ENCODE assay signal across 19 mouse cellular contexts in genomic region chr2:152775357-152775756, GRCm38 (mm10). TPM values are rescaled to one million over a fixed set of nuclear protein-coding genes. Genes with fewer than 3 reads are reported as not detected.
DNase-seq lines count a peak whose midpoint lies in the region; ATAC-seq lines count a peak whose summit lies in the region.
"Had no signal": no experiment of that assay in that cellular context is flagged by ENCODE, and none has a peak within 500 bp of the region (broad histone marks: within the 10 kb centered on the region; RNA-seq: fewer than 3 reads in every experiment).

No protein-coding gene starts in this region.

- H3K4me2 ChIP-seq in forebrain, embryonic 15.5 days (replicated peaks), result no peak overlapping the region
- H3K4me2 ChIP-seq: embryonic facial prominence, embryonic 15.5 days; hindbrain, embryonic 13.5 days; neural tube, embryonic 15.5 days had no signal

- no peaks in the 10 kb centered on the region for H3K9me3 ChIP-seq in forebrain, embryonic 15.5 days
- H3K9me3 ChIP-seq: embryonic facial prominence, embryonic 15.5 days; heart, embryonic 10.5 days; hindbrain, embryonic 13.5 days; neural tube, embryonic 15.5 days had no signal

- ATAC-seq in forebrain, embryonic 15.5 days (replicated peaks), result no peak

- H3K27ac ChIP-seq in forebrain, embryonic 15.5 days (replicated peaks), result no peak overlapping the region
- H3K27ac ChIP-seq: embryonic facial prominence, embryonic 15.5 days; heart, embryonic 10.5 days; hindbrain, embryonic 13.5 days; neural tube, embryonic 15.5 days had no signal

- H3K4me1 ChIP-seq in forebrain, embryonic 15.5 days, result 0 out of 2 replicates have a peak, but pooled peaks cover 4% of the 10 kb centered on the region
- H3K4me1 ChIP-seq: embryonic facial prominence, embryonic 15.5 days; hindbrain, embryonic 13.5 days; neural tube, embryonic 15.5 days had no signal

- no peak overlapping the region for H3K9ac ChIP-seq in forebrain, embryonic 15.5 days (replicated peaks)
- H3K9ac ChIP-seq: embryonic facial prominence, embryonic 15.5 days; hindbrain, embryonic 13.5 days; neural tube, embryonic 15.5 days had no signal

- peak; percentile 82 for DNase-seq in CD4-positive helper T cell, adult 2 months (ENCODE audit: low read depth, low spot score)
- peak; percentile 81 for DNase-seq in T-cell, adult 2 months (ENCODE audit: low spot score)
- peak; percentile 34 to 55 for DNase-seq in natural killer cell, adult 2 months (ENCODE audit: low spot score in 2 of 2)
- DNase-seq in thymus, postnatal 25 days, result peak; percentile 73
- no peak for DNase-seq in cerebellum, postnatal 4 days (ENCODE audit: low spot score in 2 of 2)
- DNase-seq in cerebellum, adult 11 months, result no peak
- DNase-seq: adrenal gland, postnatal 14 days; cerebellum, adult 2 months; gastrocnemius, postnatal 36 days; heart, postnatal 10 days; kidney, adult 11 months; kidney, postnatal 14 days; lung, adult 18-20 months; retina, postnatal 1 day had no signal

- H3K36me3 ChIP-seq in forebrain, embryonic 15.5 days, result peaks cover 3% of the 10 kb centered on the region

- H3K4me3 ChIP-seq in forebrain, embryonic 15.5 days, result no peak overlapping the region
- H3K4me3 ChIP-seq: embryonic facial prominence, embryonic 15.5 days; heart, embryonic 10.5 days; hindbrain, embryonic 13.5 days; neural tube, embryonic 15.5 days had no signal

- no peaks in the 10 kb centered on the region for H3K27me3 ChIP-seq in forebrain, embryonic 15.5 days
- H3K27me3 ChIP-seq: embryonic facial prominence, embryonic 15.5 days; hindbrain, embryonic 13.5 days; neural tube, embryonic 15.5 days had no signal

- 79% methylated on average over 4 of the region's 4 CpGs for WGBS in forebrain, embryonic 15.5 days

RNA-seq across cellular contexts. Expression of gene Cox4i2, which starts 21.4 kb away (rescaled TPM):
- polyA plus RNA-seq in forebrain, embryonic 15.5 days (2015; fragmentation: Nextera tagmentation; extraction: Ambion mirVana), result 4.3 and 4.4 TPM in 2 replicates

RNA-seq across cellular contexts. Expression of gene Id1, which starts 39.3 kb away (rescaled TPM):
- polyA plus RNA-seq in forebrain, embryonic 15.5 days (2015; fragmentation: Nextera tagmentation; extraction: Ambion mirVana), result 26.3 and 32.0 TPM in 2 replicates

RNA-seq across cellular contexts. Expression of gene Bcl2l1, which starts 56.2 kb away (rescaled TPM):
- polyA plus RNA-seq in forebrain, embryonic 15.5 days (2015; fragmentation: Nextera tagmentation; extraction: Ambion mirVana), result 179 and 183 TPM in 2 replicates

Comparison
In these comparisons a context has a peak if more than half of its experiments do, and no peak if none do; other contexts are left out.
1. DNase-seq: peak in CD4-positive helper T cell, adult 2 months (single experiment), T-cell, adult 2 months (single experiment), natural killer cell, adult 2 months (2 of 2) and thymus, postnatal 25 days (single experiment); none in cerebellum, postnatal 4 days (0 of 2) and cerebellum, adult 11 months (single experiment).